Mouse (Mus musculus): ENCODE results near the gene Lzic. TPM values are rescaled to one million over a fixed set of nuclear protein-coding genes. Genes with fewer than 3 reads are reported as not detected.
A peak's percentile ranks its signal among the peaks of the same experiment; 100 is the strongest.
"Not testable (repeated sequence)": the region's sequence is repeated elsewhere in the genome, so short reads cannot be mapped to it uniquely, and the experiment has no call there.

Lzic gene
- 10 to 100 TPM; 18.7 to 19.8 TPM for total RNA-seq (2021)

- peak; percentile 92 to 94 for DNase-seq (ENCODE audit: low spot score in 2 of 2)
- intact Hi-C loops (cut with DNase I): loop anchor here (5.0 kb wide), 1 partner anchor 57 kb away; no protein-coding TSS in a partner anchor
These were observed at the start of gene Lzic, which contains the start of gene Nmnat1 for GRCm38 (mm10) chr4:149485053-149485824. Gene Lzic (plus strand): TSS chr4:149485229. Gene Nmnat1 (minus strand): TSS chr4:149485202.

GRCm38 (mm10) chr4:149440576-149440975 lies 44.5 kb upstream of the Lzic start:
- DNase-seq (ENCODE audit: low spot score in 2 of 2): no peak
- intact Hi-C loops (cut with DNase I): no loop called here

DNA sequence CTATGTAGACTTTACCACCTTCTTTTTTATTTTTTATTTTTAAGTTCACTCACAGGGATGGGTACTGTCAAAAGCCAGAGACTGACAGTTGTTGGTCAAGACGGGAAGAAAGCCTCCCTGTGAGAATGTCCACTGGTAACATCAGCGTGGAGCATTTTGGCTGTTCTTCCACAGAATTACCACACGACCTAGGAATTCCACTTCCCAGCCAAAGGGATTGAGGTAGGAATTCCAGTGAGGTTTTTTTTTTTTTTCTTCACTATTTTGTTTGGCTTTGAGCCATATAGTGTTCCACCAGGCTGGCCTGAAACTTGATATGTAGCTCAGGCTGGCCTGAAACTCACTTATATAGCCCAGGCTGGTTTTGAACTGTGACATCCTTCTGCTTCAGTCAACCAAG lies 42.6 kb upstream of the Lzic start:
- DNase-seq (ENCODE audit: low spot score in 2 of 2): no peak
- intact Hi-C loops (cut with DNase I): no loop called here

DNA sequence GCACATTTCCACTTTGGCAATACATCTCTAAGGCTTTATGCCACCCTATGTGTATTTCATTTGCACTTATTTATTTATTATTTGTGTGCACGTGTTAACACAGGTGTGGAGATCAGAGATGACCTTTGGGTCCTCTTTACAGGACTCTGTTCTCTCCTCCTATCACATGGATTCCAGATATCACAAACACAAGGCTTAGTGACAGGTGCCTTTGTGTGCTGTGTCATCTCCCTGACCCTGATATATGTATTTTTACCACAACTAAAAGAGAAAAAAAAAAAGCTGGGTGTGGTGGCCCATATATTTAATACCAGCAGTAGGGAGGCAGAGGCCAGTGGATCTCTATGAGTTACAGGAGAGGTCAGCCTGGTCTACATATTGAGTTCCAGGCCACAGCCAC lies 40.6 kb upstream of the Lzic start:
- intact Hi-C loops (cut with DNase I): no loop called here
- no peak for DNase-seq (ENCODE audit: low spot score in 2 of 2)

- intact Hi-C loops (cut with DNase I): loop anchor here (1.0 kb wide), 1 partner anchor 19 kb away; the partner anchor contains the start of gene Ube4b
- DNase-seq (ENCODE audit: low spot score in 2 of 2): peak; percentile 85 to 94
These were observed 39.9 kb upstream of the Lzic start for GRCm38 (mm10) chr4:149444964-149445701.

- intact Hi-C loops (cut with DNase I): loop anchor here (1.0 kb wide), 1 partner anchor 20 kb away; the partner anchor contains the start of gene Ube4b
- peak in 1 of 2 experiments; percentile 16 for DNase-seq (ENCODE audit: low spot score in 2 of 2)
These were observed 39.2 kb upstream of the Lzic start for GRCm38 (mm10) chr4:149445868-149446267.

DNA sequence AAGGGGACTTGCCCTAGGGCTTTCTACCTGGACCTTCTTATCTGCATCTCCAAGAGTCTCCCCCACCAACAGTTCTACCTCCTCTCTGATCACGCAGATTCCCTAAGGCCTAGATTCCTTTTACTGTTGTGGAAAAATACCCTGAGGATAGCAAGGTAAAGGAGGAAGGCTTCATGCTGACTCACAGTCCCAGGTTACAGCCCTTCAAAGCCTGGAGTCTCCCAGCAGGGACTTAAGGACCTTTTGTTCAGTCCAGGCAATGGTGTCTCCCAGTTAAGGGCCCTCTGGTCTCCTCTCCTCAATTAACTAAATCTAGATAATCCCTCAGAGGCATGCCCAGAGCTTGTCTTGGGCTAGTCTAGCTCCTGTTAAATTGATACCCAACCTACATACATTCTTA lies 38.7 kb upstream of the Lzic start:
- intact Hi-C loops (cut with DNase I): no loop called here

DNA sequence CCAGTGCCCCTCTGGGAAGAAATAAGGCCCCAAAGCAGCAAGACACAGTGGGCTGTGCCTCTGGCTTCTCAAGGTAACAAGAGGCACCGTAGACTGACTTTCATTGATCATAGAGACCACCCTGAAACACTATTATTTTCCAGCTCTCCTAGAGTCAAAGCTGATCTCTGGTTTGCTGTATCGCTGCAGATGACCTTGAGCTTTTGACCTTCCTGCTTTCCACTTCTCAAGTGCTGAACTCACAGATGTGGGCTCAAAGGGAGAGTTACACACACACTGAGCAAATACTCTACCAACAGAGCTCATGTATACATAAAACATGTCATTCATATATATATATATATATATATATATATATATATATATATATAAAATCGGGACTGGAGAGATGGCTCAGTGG lies 34.4 kb upstream of the Lzic start:
- intact Hi-C loops (cut with DNase I): no loop called here
- no peak for DNase-seq (ENCODE audit: low spot score in 2 of 2)

More for the DNA sequence above, 38.7 kb upstream of the Lzic start:
- no peak for DNase-seq (ENCODE audit: low spot score in 2 of 2)

GRCm38 (mm10) chr4:149453656-149454055 lies 31.4 kb upstream of the Lzic start:
- DNase-seq (ENCODE audit: low spot score in 2 of 2): no peak
- intact Hi-C loops (cut with DNase I): no loop called here

- intact Hi-C loops (cut with DNase I): no loop called here
- no peak for DNase-seq (ENCODE audit: low spot score in 2 of 2)
These were observed 30.8 kb upstream of the Lzic start for GRCm38 (mm10) chr4:149454263-149454662.

- no peak for DNase-seq (ENCODE audit: low spot score in 2 of 2)
- intact Hi-C loops (cut with DNase I): no loop called here
These were observed 30.1 kb upstream of the Lzic start, which contains the start of gene Rbp7 for GRCm38 (mm10) chr4:149454879-149455278. Gene Rbp7 (minus strand): TSS chr4:149454978.

DNA sequence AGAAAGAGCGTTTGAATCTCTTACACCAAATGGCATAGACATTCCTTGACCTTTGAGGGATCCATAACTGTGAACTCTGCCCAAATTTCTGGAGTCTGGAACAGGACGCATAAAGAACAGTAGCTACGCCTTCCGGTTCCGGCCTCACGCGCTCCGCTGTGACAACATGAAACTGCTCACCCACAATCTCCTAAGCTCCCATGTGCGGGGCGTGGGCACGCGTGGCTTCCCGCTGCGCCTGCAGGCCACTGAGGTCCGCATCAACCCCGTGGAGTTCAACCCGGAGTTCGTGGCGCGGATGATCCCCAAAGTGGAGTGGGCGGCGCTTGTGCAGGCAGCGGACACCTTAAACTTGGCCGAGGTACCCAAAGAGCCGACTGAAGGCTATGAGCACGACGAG lies 27.9 kb upstream of the Lzic start:
- intact Hi-C loops (cut with DNase I); DNase-seq (ENCODE audit: low spot score in 2 of 2): not testable (repeated sequence)

DNA sequence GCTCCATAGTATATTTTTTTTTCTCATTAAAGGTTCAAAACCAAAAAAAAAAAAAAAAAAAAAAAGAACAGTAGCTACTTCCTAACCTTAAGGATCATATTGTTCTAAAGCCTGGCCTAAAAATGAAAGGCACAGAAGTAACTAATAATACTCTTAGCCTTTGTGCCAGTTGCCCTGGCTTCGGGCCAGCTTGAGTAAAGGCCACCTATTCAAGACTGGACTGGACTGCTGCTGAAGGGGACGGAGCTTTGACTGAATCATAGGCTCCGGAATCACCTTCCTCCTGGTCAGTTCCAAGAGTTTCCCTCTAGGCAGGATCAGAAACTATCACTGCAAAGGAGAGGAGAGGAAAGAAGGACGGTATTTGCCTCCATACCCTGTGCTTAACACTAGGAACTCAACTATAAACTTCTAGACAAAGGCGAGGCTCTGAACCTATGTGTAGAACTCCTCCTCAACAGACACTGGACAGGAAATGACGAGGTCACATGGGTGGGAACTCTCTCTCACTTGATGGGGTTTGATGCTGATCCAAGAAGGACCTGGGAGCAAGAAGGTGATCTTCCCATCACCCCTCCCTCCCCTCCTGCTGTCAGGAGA lies 27.1 kb upstream of the Lzic start:
- intact Hi-C loops (cut with DNase I): no loop called here
- no peak for DNase-seq (ENCODE audit: low spot score in 2 of 2)

GRCm38 (mm10) chr4:149458526-149458925 lies 26.5 kb upstream of the Lzic start:
- intact Hi-C loops (cut with DNase I): no loop called here
- no peak for DNase-seq (ENCODE audit: low spot score in 2 of 2)

GRCm38 (mm10) chr4:149459425-149459824 lies 25.6 kb upstream of the Lzic start:
- intact Hi-C loops (cut with DNase I): no loop called here
- DNase-seq (ENCODE audit: low spot score in 2 of 2): no peak

- DNase-seq (ENCODE audit: low spot score in 2 of 2); intact Hi-C loops (cut with DNase I): not testable (repeated sequence)
These were observed 24.6 kb upstream of the Lzic start for GRCm38 (mm10) chr4:149460475-149460874.

DNA sequence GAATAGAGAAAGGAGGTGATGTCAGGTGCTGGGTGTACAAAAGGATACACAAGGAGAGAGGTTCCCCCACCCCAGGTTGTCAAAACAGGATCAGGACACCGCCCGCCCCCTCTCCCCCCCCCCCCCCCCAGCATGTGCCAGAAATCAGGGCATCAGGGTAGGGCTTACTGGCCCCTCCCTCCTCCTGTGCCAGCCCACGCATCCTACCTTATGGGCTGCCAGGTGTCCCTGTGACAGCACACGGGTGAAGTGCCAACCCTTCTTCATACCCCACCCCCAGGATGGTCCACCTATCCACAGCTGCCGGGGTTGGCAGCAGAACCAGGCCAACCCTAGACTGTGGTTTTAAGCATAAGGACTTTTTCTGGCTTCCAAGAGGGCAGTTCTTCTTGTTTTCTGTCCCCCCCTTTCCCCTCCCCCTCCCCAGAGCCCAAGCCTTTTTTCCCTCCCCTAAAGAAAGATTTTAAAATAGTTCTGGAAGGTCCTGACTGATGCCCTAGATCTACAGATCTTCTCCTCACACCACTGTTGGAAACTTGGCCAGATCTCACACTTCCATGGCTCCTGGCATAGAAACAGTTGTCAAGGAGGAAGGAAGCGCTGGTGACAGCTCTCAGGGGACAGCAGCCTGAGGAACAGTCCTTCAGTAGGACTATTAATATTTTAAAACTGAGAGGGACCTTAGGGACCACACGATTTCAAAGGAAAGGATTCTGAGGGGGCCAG lies 23.3 kb upstream of the Lzic start:
- no peak for DNase-seq (ENCODE audit: low spot score in 2 of 2)
- intact Hi-C loops (cut with DNase I): no loop called here

DNA sequence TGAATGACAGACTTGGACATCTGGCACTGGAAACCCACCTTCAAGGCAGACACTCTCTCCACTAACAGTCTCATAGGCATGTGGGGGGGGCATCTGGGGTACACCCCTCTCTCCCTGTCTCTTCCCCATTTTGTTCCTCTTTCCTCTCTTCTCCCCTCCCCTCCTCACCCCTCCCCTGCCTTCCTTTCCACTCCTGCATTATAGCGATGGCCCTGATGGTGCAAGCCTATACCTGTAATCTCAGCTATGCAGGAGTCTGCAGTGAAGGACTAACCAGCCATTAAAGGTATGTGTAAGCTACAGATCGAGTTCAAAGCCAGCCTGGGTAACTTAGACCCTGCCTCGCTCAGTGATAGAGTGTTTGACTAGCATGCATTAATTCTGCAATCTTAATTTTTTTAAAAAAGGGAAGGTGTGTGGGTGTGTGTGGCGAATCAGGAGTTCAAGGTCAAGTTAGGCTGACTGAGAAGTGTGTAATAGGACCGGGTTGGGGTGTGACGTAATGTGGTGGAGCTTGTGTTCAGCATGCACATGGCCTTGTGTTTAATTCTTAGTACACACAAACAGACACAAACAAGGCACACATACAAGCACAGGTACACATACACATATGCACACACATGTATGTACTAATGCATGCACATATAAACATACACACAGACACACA lies 22.6 kb upstream of the Lzic start:
- no peak for DNase-seq (ENCODE audit: low spot score in 2 of 2)
- intact Hi-C loops (cut with DNase I): no loop called here

DNA sequence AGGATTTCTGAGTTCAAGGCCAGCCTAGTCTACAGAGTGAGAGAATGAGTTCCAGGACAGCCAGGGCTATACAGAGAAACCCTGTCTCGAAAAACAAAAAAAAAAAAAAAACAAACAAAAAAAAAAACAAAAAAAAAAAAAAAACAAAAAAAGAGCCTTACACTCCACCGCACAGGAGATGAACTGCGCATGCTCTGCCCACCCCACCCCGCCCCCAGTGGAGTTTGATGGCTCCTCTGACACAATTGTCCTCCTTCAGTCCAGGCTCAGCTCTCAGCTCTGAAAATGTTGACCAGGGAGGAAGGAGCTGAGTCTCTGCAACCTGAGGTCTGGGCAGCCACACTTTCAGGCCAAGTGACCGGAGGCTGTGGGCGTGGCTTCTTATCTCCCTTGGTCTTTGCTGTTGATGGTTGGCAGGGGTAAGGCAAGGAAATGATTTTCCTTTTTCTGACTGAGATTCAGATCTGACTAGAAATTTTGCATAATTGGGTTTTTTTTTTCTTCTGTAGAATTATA lies 21.5 kb upstream of the Lzic start:
- no peak for DNase-seq (ENCODE audit: low spot score in 2 of 2)
- intact Hi-C loops (cut with DNase I): no loop called here

Measured in left cerebral cortex, postnatal 25 days (tissue).